Mouse (Mus musculus): ENCODE results near the gene Hexb. TPM values are rescaled to one million over a fixed set of nuclear protein-coding genes. Genes with fewer than 3 reads are reported as not detected.
A peak's percentile ranks its signal among the peaks of the same experiment; 100 is the strongest.

Gene Hexb
- polyA plus RNA-seq, 1 experiment, result 35.7 TPM

DNA sequence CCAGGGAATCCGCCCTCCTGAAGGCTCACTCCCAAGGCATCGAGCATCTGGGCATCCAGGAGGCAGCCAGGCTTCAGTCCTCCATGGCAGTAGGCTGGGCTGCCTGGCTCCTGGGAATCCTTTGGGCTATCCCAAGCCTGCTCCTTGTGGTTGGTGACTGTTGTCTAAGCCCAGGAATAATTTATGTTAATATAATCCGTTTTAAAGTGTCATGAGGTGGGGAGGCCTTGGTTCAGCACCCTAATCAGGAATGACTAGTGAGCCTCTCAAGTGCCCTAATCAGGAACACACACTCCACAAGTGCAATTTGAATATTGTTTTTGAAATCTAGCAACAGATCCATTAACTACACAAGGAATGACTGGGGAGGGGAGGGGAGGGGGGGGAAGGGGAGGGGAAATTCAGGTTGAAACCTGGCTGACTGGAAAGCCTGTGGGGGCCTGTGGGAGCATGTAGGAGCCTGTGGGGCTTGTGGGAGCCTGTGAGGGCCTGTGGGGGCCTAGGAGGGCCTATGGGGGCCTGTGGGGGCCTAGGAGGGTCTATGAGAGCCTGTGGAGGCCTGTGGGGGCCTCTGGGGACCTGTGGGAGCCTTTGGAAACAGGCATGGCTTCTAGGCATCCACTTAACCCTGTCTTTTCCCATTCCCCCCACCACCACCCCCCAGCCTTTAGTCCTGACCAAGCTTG lies 16.6 kb upstream of the Hexb start:
- H3K4me3 ChIP-seq (replicated peaks; ENCODE audit: control insufficient read depth, low read depth, low read length), result no peak overlapping the region
- H3K4me1 ChIP-seq (ENCODE audit: control insufficient read depth, insufficient read depth, low read length), result no peaks in the 10 kb centered on the region
- no peak overlapping the region for H3K27ac ChIP-seq (ENCODE audit: control insufficient read depth, insufficient read depth, low read depth, low read length, poor library complexity)
- 80% methylated on average over 3 of the region's 3 CpGs for WGBS
- TF ChIP-seq CTCF (IDR thresholded peaks at IDR 0.05; ENCODE audit: control insufficient read depth, insufficient read depth, low read length) (no peak), POLR2A (IDR thresholded peaks at IDR 0.05; ENCODE audit: borderline replicate concordance, control insufficient read depth, low read depth, low read length) (no peak)

DNA sequence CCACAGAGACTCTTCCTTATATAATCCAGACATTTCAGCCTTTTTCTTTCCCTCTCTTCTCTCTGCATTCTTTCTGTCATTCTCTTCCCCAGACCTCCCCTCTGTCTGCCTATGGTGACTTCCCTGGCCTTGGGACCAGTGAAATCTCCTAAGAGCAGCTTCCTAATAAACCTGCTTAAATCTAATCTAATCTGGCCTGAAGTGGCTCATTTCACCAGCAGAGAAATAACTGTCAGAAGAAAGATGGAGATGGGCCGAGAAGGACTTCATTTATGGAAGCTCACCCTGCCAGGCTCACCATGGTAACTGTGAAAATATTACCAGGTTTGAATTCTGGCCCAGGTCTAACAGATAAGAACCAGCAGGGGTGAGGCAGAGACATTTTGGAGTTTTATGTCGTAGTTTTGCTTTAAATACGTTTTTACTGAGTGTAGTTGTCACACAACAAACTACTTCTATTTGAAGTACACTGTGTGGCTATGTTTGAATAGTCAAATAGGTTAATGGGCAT lies 10.4 kb upstream of the Hexb start:
- H3K4me1 ChIP-seq (ENCODE audit: control insufficient read depth, insufficient read depth, low read length), result peaks cover 1% of the 10 kb centered on the region
- no peak overlapping the region for H3K4me3 ChIP-seq (replicated peaks; ENCODE audit: control insufficient read depth, low read depth, low read length)
- H3K27ac ChIP-seq (ENCODE audit: control insufficient read depth, insufficient read depth, low read depth, low read length, poor library complexity), result peak overlapping the region; percentile 53
- TF ChIP-seq CTCF (IDR thresholded peaks at IDR 0.05; ENCODE audit: control insufficient read depth, insufficient read depth, low read length), result no peak
- TF ChIP-seq POLR2A (IDR thresholded peaks at IDR 0.05; ENCODE audit: borderline replicate concordance, control insufficient read depth, low read depth, low read length), result no peak
- WGBS, result 53% methylated on average over 3 of the region's 3 CpGs

DNA sequence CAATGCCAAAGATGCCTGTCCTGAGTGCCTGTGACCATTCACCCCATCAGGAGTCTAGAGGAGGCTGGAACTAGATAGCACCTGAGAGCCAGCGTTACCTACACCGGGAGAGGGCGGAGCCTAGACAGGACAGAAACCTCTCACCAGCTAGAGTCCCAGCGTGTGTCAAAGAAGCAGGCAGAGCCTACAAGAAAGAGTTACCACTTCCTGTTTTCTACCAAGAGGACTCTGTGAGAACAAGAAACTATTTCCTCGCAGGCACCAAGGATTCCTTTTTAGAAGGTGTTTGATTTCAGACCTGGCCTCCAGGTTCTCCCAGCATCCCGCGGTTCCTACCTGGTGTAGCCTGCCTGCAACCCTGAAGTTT lies 9.9 kb upstream of the Hexb start:
- Histone ChIP-seq H3K4me3 (replicated peaks; ENCODE audit: control insufficient read depth, low read depth, low read length) (no peak overlapping the region), H3K4me1 (ENCODE audit: control insufficient read depth, insufficient read depth, low read length) (peaks cover 1% of the 10 kb centered on the region), H3K27ac (ENCODE audit: control insufficient read depth, insufficient read depth, low read depth, low read length, poor library complexity) (peak overlapping the region; percentile 53)
- TF ChIP-seq POLR2A (IDR thresholded peaks at IDR 0.05; ENCODE audit: borderline replicate concordance, control insufficient read depth, low read depth, low read length) (no peak), CTCF (IDR thresholded peaks at IDR 0.05; ENCODE audit: control insufficient read depth, insufficient read depth, low read length) (no peak)
- 18% methylated on average over 7 of the region's 7 CpGs for WGBS

DNA sequence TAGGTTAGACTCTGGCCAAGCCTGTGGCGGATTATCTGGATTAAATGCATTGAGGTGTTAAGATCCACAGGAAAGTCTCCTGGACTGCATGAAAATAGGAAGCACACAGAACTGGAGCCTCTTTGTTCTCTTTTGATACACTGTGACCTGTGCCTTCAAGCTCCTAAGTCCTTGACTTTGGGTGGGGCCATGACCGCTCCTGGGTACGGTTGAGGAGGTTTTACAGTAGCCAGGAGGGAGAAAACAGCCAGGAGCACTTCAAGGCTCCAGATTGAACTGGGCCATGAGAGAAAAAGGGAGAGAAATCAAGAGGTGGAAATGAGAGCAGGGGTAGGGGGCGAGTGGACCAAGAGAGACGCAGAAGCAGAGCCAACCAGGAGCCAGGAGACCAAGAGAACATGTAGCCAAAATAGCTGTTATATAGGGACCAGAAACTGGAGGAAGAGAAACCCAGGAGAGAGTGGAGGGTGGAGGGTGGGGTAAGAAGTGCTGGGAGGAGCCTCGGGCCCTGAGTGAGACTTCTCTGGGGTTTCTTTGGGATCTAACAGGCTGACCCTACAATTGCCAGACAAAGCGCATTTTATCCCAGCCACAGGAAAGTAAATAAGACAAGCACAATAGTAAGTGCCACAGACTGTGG lies 9.4 kb upstream of the Hexb start:
- no peak for TF ChIP-seq POLR2A (IDR thresholded peaks at IDR 0.05; ENCODE audit: borderline replicate concordance, control insufficient read depth, low read depth, low read length)
- TF ChIP-seq CTCF (IDR thresholded peaks at IDR 0.05; ENCODE audit: control insufficient read depth, insufficient read depth, low read length), result no peak
- Histone ChIP-seq H3K4me1 (ENCODE audit: control insufficient read depth, insufficient read depth, low read length) (peaks cover 1% of the 10 kb centered on the region), H3K27ac (ENCODE audit: control insufficient read depth, insufficient read depth, low read depth, low read length, poor library complexity) (peak overlapping the region; percentile 20; the same call in 1 of the 2 replicates), H3K4me3 (replicated peaks; ENCODE audit: control insufficient read depth, low read depth, low read length) (no peak overlapping the region)
- WGBS, result 65% methylated on average over 7 of the region's 7 CpGs

- TF ChIP-seq CTCF (IDR thresholded peaks at IDR 0.05; ENCODE audit: control insufficient read depth, insufficient read depth, low read length) (no peak), POLR2A (IDR thresholded peaks at IDR 0.05; ENCODE audit: borderline replicate concordance, control insufficient read depth, low read depth, low read length) (no peak)
- Histone ChIP-seq H3K4me3 (replicated peaks; ENCODE audit: control insufficient read depth, low read depth, low read length) (no peak overlapping the region), H3K4me1 (ENCODE audit: control insufficient read depth, insufficient read depth, low read length) (peaks cover 1% of the 10 kb centered on the region), H3K27ac (ENCODE audit: control insufficient read depth, insufficient read depth, low read depth, low read length, poor library complexity) (no peak overlapping the region)
- WGBS, result 85% methylated on average over 2 of the region's 2 CpGs
Measured at GRCm38 (mm10) chr13:97206046-97206445, 7.9 kb upstream of the Hexb start.

DNA sequence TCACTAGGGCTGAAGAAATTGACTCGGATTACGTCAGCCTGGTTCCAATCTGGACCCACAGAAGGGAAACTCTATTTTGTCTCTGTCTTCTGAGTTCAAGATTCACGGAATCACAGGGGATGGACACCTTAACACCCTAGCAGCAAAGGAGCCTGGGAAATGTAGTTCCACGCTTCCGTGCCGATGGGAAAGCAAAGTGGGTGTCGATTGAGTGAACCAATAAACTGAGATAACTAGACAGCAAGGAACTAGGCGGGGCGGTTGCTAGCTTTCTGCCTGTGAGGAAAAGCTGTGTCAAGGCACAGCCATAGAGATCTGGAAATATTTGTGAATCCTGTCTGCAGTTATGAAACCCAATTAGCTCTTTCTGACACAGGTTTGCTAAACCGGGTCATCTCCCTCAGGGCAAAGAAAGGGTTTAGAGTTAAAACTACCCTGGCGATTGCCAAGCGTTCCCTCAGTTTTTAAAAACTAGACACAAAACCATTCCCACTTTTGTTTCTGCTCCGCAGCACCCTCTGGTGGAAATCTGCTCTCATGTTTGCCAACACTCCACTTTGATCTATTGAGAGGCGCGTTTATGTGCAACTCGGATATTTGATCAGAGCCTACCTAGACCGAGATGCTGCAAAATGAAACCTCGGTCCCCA lies 7.0 kb upstream of the Hexb start:
- Histone ChIP-seq H3K4me1 (ENCODE audit: control insufficient read depth, insufficient read depth, low read length) (peaks cover 1% of the 10 kb centered on the region), H3K4me3 (replicated peaks; ENCODE audit: control insufficient read depth, low read depth, low read length) (peak overlapping the region; percentile 56), H3K27ac (ENCODE audit: control insufficient read depth, insufficient read depth, low read depth, low read length, poor library complexity) (peak overlapping the region; percentile 54; the same call in 1 of the 2 replicates)
- 7% methylated on average over 18 of the region's 18 CpGs for WGBS
- TF ChIP-seq POLR2A (IDR thresholded peaks at IDR 0.05; ENCODE audit: borderline replicate concordance, control insufficient read depth, low read depth, low read length) (no peak), CTCF (IDR thresholded peaks at IDR 0.05; ENCODE audit: control insufficient read depth, insufficient read depth, low read length) (0 out of 2 replicates have a peak, but pooled peaks have one; percentile 18)

DNA sequence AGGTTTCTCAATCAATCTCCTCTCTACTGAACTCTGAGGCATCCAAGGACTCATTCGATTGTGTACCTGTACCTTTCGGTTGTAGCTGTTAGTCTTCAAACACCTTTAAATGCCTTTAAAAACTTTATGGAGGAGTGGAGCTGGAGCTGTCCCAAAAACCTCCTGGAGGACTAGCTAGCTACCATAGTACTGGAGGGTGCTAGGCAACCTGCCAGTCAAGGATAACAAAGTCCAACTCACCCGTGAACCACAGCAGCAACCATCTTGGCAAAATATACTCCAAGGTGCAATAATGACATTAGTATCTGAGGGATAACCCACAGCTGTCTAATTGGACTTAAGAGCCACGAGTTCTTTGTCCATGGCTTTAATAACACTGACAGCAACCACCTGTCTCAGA lies 3.7 kb upstream of the Hexb start:
- Histone ChIP-seq H3K4me3 (replicated peaks; ENCODE audit: control insufficient read depth, low read depth, low read length) (no peak overlapping the region), H3K4me1 (ENCODE audit: control insufficient read depth, insufficient read depth, low read length) (peaks cover 1% of the 10 kb centered on the region), H3K27ac (ENCODE audit: control insufficient read depth, insufficient read depth, low read depth, low read length, poor library complexity) (no peak overlapping the region)
- no peak for TF ChIP-seq CTCF (IDR thresholded peaks at IDR 0.05; ENCODE audit: control insufficient read depth, insufficient read depth, low read length)
- TF ChIP-seq POLR2A (IDR thresholded peaks at IDR 0.05; ENCODE audit: borderline replicate concordance, control insufficient read depth, low read depth, low read length), result no peak
- WGBS, result 68% methylated on average over 4 of the region's 4 CpGs

GRCm38 (mm10) chr13:97201076-97201475 lies 2.9 kb upstream of the Hexb start:
- no peak overlapping the region for H3K4me3 ChIP-seq (replicated peaks; ENCODE audit: control insufficient read depth, low read depth, low read length)
- WGBS, result 68% methylated on average over 7 of the region's 7 CpGs

More at GRCm38 (mm10) chr13:97201076-97201475, 2.9 kb upstream of the Hexb start:
- Histone ChIP-seq H3K4me1 (ENCODE audit: control insufficient read depth, insufficient read depth, low read length) (peaks cover under 1% of the 10 kb centered on the region), H3K27ac (ENCODE audit: control insufficient read depth, insufficient read depth, low read depth, low read length, poor library complexity) (no peak overlapping the region)
- TF ChIP-seq CTCF (IDR thresholded peaks at IDR 0.05; ENCODE audit: control insufficient read depth, insufficient read depth, low read length) (no peak), POLR2A (IDR thresholded peaks at IDR 0.05; ENCODE audit: borderline replicate concordance, control insufficient read depth, low read depth, low read length) (no peak)

Data from bone marrow, adult 2 months (tissue).